Mouse (Mus musculus): ENCODE measurements around the gene Ttbk1. TPM values are rescaled to one million over a fixed set of nuclear protein-coding genes. Genes with fewer than 3 reads are reported as not detected.

Gene Ttbk1
- polyA plus RNA-seq (2015; fragmentation: Nextera tagmentation; extraction: Ambion mirVana), result 8.7 and 9.0 TPM in 2 replicates

GRCm38 (mm10) chr17:46487431-46487830 is at the start of gene Ttbk1:
Gene Ttbk1, minus strand, starts transcription at chr17:46487675.
- no peaks in the 10 kb centered on the region for H3K36me3 ChIP-seq (replicated peaks)
- H3K4me1 ChIP-seq, result peaks cover 45% of the 10 kb centered on the region
- peak within 1 kb of the TSS; percentile 96 for H3K9ac ChIP-seq
- WGBS, result 0% methylated on average over 21 of the region's 49 CpGs
- peak within 1 kb of the TSS; percentile 83 for H3K4me2 ChIP-seq
- peak within 1 kb of the TSS; percentile 79 for H3K27ac ChIP-seq
- H3K9me3 ChIP-seq, result no peaks in the 10 kb centered on the region
- ATAC-seq (replicated peaks), result peak; percentile 81
- H3K4me3 ChIP-seq, result peak within 1 kb of the TSS; percentile 80
- H3K27me3 ChIP-seq (replicated peaks), result no peaks in the 10 kb centered on the region

GRCm38 (mm10) chr17:46525579-46526307 is 38.3 kb upstream of the Ttbk1 start:
- H3K36me3 ChIP-seq (replicated peaks), result peaks cover 34% of the 10 kb centered on the region; the same call in 1 of the 2 replicates
- no peaks in the 10 kb centered on the region for H3K27me3 ChIP-seq (replicated peaks)
- H3K4me1 ChIP-seq, result no peaks in the 10 kb centered on the region
- no peaks in the 10 kb centered on the region for H3K9me3 ChIP-seq
- no peak overlapping the region for H3K4me2 ChIP-seq
- H3K9ac ChIP-seq, result no peak overlapping the region; the same call in 1 of the 2 replicates
- ATAC-seq (replicated peaks), result peak; percentile 43; the same call in 1 of the 2 replicates
- no peak overlapping the region for H3K27ac ChIP-seq
- WGBS, result 37% methylated on average over 12 of the region's 12 CpGs
- no peak overlapping the region for H3K4me3 ChIP-seq

- Histone ChIP-seq H3K27me3 (replicated peaks) (no peaks in the 10 kb centered on the region), H3K9ac (no peak overlapping the region; the same call in 1 of the 2 replicates), H3K4me2 (no peak overlapping the region), H3K4me1 (no peaks in the 10 kb centered on the region), H3K4me3 (no peak overlapping the region), H3K36me3 (replicated peaks) (peaks cover 34% of the 10 kb centered on the region; the same call in 1 of the 2 replicates), H3K9me3 (no peaks in the 10 kb centered on the region), H3K27ac (no peak overlapping the region)
- ATAC-seq (replicated peaks), result no peak
- WGBS, result 89% methylated on average over 10 of the region's 10 CpGs
Observed at GRCm38 (mm10) chr17:46525065-46525464, 37.6 kb upstream of the Ttbk1 start.

- no peak for ATAC-seq (replicated peaks)
- H3K36me3 ChIP-seq (replicated peaks), result peaks cover 27% of the 10 kb centered on the region; the same call in 1 of the 2 replicates
- no peak overlapping the region for H3K27ac ChIP-seq
- 35% methylated on average over 24 of the region's 24 CpGs for WGBS
- no peaks in the 10 kb centered on the region for H3K9me3 ChIP-seq
- no peak overlapping the region for H3K4me3 ChIP-seq
- H3K9ac ChIP-seq, result no peak overlapping the region
- no peaks in the 10 kb centered on the region for H3K27me3 ChIP-seq (replicated peaks)
- no peak overlapping the region for H3K4me2 ChIP-seq
- H3K4me1 ChIP-seq, result no peaks in the 10 kb centered on the region
Observed at GRCm38 (mm10) chr17:46521963-46522668, 34.6 kb upstream of the Ttbk1 start.

GRCm38 (mm10) chr17:46521174-46521573 is 33.7 kb upstream of the Ttbk1 start:
- H3K36me3 ChIP-seq (replicated peaks), result peaks cover 23% of the 10 kb centered on the region; the same call in 1 of the 2 replicates
- ATAC-seq (replicated peaks), result no peak

GRCm38 (mm10) chr17:46520385-46520979 is 33.0 kb upstream of the Ttbk1 start:
- Histone ChIP-seq H3K9me3 (no peaks in the 10 kb centered on the region), H3K4me2 (no peak overlapping the region), H3K27me3 (replicated peaks) (no peaks in the 10 kb centered on the region), H3K36me3 (replicated peaks) (peaks cover 18% of the 10 kb centered on the region; the same call in 1 of the 2 replicates), H3K4me3 (no peak overlapping the region), H3K9ac (no peak overlapping the region), H3K4me1 (no peaks in the 10 kb centered on the region), H3K27ac (no peak overlapping the region)
- WGBS, result 50% methylated on average over 25 of the region's 25 CpGs
- no peak for ATAC-seq (replicated peaks)

More at GRCm38 (mm10) chr17:46521174-46521573, 33.7 kb upstream of the Ttbk1 start:
- no peaks in the 10 kb centered on the region for H3K4me1 ChIP-seq
- H3K27me3 ChIP-seq (replicated peaks), result no peaks in the 10 kb centered on the region
- H3K27ac ChIP-seq, result no peak overlapping the region
- no peaks in the 10 kb centered on the region for H3K9me3 ChIP-seq
- no peak overlapping the region for H3K4me2 ChIP-seq
- H3K9ac ChIP-seq, result no peak overlapping the region
- 80% methylated on average over 9 of the region's 9 CpGs for WGBS
- H3K4me3 ChIP-seq, result no peak overlapping the region

GRCm38 (mm10) chr17:46519971-46520370 is 32.5 kb upstream of the Ttbk1 start:
- peaks cover 13% of the 10 kb centered on the region; the same call in 1 of the 2 replicates for H3K36me3 ChIP-seq (replicated peaks)
- H3K9me3 ChIP-seq, result no peaks in the 10 kb centered on the region
- H3K9ac ChIP-seq, result no peak overlapping the region
- no peaks in the 10 kb centered on the region for H3K4me1 ChIP-seq
- H3K4me3 ChIP-seq, result no peak overlapping the region
- H3K4me2 ChIP-seq, result no peak overlapping the region
- H3K27me3 ChIP-seq (replicated peaks), result no peaks in the 10 kb centered on the region
- 52% methylated on average over 10 of the region's 10 CpGs for WGBS
- H3K27ac ChIP-seq, result no peak overlapping the region
- ATAC-seq (replicated peaks), result no peak

GRCm38 (mm10) chr17:46513329-46513728 is 25.9 kb upstream of the Ttbk1 start:
- Histone ChIP-seq H3K36me3 (replicated peaks) (peaks cover 4% of the 10 kb centered on the region; the same call in 1 of the 2 replicates), H3K4me2 (no peak overlapping the region), H3K4me3 (no peak overlapping the region), H3K9me3 (no peaks in the 10 kb centered on the region), H3K4me1 (no peaks in the 10 kb centered on the region), H3K27me3 (replicated peaks) (no peaks in the 10 kb centered on the region), H3K9ac (no peak overlapping the region), H3K27ac (no peak overlapping the region)
- peak; percentile 57; the same call in 1 of the 2 replicates for ATAC-seq (replicated peaks)
- WGBS, result 64% methylated on average over 2 of the region's 2 CpGs

GRCm38 (mm10) chr17:46511059-46511710 is 23.7 kb upstream of the Ttbk1 start:
- no peak overlapping the region for H3K4me3 ChIP-seq
- no peak overlapping the region for H3K4me2 ChIP-seq
- no peaks in the 10 kb centered on the region for H3K4me1 ChIP-seq
- no peak overlapping the region for H3K27ac ChIP-seq
- no peaks in the 10 kb centered on the region for H3K9me3 ChIP-seq
- H3K9ac ChIP-seq, result no peak overlapping the region
- ATAC-seq (replicated peaks), result peak; percentile 31; the same call in 1 of the 2 replicates
- WGBS, result 46% methylated on average over 11 of the region's 11 CpGs
- H3K36me3 ChIP-seq (replicated peaks), result 0 out of 2 replicates have a peak, but pooled peaks cover 7% of the 10 kb centered on the region
- no peaks in the 10 kb centered on the region for H3K27me3 ChIP-seq (replicated peaks)

GRCm38 (mm10) chr17:46505617-46506016 is 18.1 kb upstream of the Ttbk1 start:
- 91% methylated on average over 3 of the region's 3 CpGs for WGBS
- Histone ChIP-seq H3K27me3 (replicated peaks) (no peaks in the 10 kb centered on the region), H3K4me1 (no peaks in the 10 kb centered on the region), H3K4me2 (no peak overlapping the region), H3K4me3 (no peak overlapping the region), H3K27ac (no peak overlapping the region), H3K36me3 (replicated peaks) (0 out of 2 replicates have a peak, but pooled peaks cover 4% of the 10 kb centered on the region), H3K9me3 (no peaks in the 10 kb centered on the region), H3K9ac (no peak overlapping the region)
- no peak for ATAC-seq (replicated peaks)

- peaks cover 11% of the 10 kb centered on the region for H3K36me3 ChIP-seq (replicated peaks)
- H3K27me3 ChIP-seq (replicated peaks), result no peaks in the 10 kb centered on the region
- H3K4me1 ChIP-seq, result no peaks in the 10 kb centered on the region
- H3K4me2 ChIP-seq, result no peak overlapping the region
- H3K27ac ChIP-seq, result no peak overlapping the region
- H3K9ac ChIP-seq, result no peak overlapping the region
- no peaks in the 10 kb centered on the region for H3K9me3 ChIP-seq
- no peak overlapping the region for H3K4me3 ChIP-seq
- WGBS, result 85% methylated on average over 14 of the region's 14 CpGs
- no peak for ATAC-seq (replicated peaks)
Observed at GRCm38 (mm10) chr17:46503847-46504638, 16.6 kb upstream of the Ttbk1 start.
